Comparison of ENCODE assay signal across 12 mouse cellular contexts in genomic region chr14:22259376-22260032, GRCm38 (mm10).
DNase-seq lines count a peak whose midpoint lies in the region; ATAC-seq and TF ChIP-seq lines count a peak whose summit lies in the region.
"Had no signal": no experiment of that assay in that cellular context is flagged by ENCODE, and none has a peak within 500 bp of the region (broad histone marks: within the 10 kb centered on the region; RNA-seq: fewer than 3 reads in every experiment).

No protein-coding gene starts in this region.

- H3K27me3 ChIP-seq in lung, postnatal 0 days (replicated peaks; ENCODE audit: insufficient read depth, low read length) = no peaks in the 10 kb centered on the region
- H3K27me3 ChIP-seq in embryonic facial prominence, embryonic 13.5 days = no peaks in the 10 kb centered on the region
- H3K27me3 ChIP-seq in hindbrain, embryonic 14.5 days (ENCODE audit: control insufficient read depth, insufficient read depth, low read length) = 0 out of 2 replicates have a peak, but pooled peaks cover 3% of the 10 kb centered on the region
- no peaks in the 10 kb centered on the region for H3K27me3 ChIP-seq in stomach, embryonic 16.5 days (ENCODE audit: control insufficient read depth, insufficient read depth, low read length)

- H3K4me2 ChIP-seq in lung, postnatal 0 days (replicated peaks; ENCODE audit: low read depth, low read length) = no peak overlapping the region
- 0 out of 2 replicates have a peak overlapping the region, but pooled peaks have one; percentile 18 for H3K4me2 ChIP-seq in embryonic facial prominence, embryonic 13.5 days
- peak overlapping the region; percentile 24 for H3K4me2 ChIP-seq in hindbrain, embryonic 14.5 days (replicated peaks)
- peak overlapping the region; percentile 16; the same call in 1 of the 2 replicates for H3K4me2 ChIP-seq in stomach, embryonic 16.5 days (ENCODE audit: low read depth, low read length)

- no peak overlapping the region for H3K4me3 ChIP-seq in lung, postnatal 0 days (ENCODE audit: low read depth, low read length)
- H3K4me3 ChIP-seq in embryonic facial prominence, embryonic 13.5 days = no peak overlapping the region
- H3K4me3 ChIP-seq in hindbrain, embryonic 14.5 days (replicated peaks; ENCODE audit: low read length) = no peak overlapping the region
- H3K4me3 ChIP-seq in stomach, embryonic 16.5 days (replicated peaks; ENCODE audit: low read length) = no peak overlapping the region

- no peak overlapping the region for H3K9ac ChIP-seq in lung, postnatal 0 days (replicated peaks; ENCODE audit: low read depth)
- peak overlapping the region; percentile 40; the same call in 1 of the 2 replicates for H3K9ac ChIP-seq in embryonic facial prominence, embryonic 13.5 days
- H3K9ac ChIP-seq in hindbrain, embryonic 14.5 days = 0 out of 2 replicates have a peak overlapping the region, but pooled peaks have one; percentile 30
- 0 out of 2 replicates have a peak overlapping the region, but pooled peaks have one; percentile 12 for H3K9ac ChIP-seq in stomach, embryonic 16.5 days (ENCODE audit: low read length)

- H3K36me3 ChIP-seq in lung, postnatal 0 days (ENCODE audit: insufficient read depth, low read length) = no peaks in the 10 kb centered on the region
- no peaks in the 10 kb centered on the region for H3K36me3 ChIP-seq in embryonic facial prominence, embryonic 13.5 days
- no peaks in the 10 kb centered on the region for H3K36me3 ChIP-seq in hindbrain, embryonic 14.5 days (replicated peaks; ENCODE audit: control insufficient read depth, insufficient read depth)
- H3K36me3 ChIP-seq in stomach, embryonic 16.5 days (ENCODE audit: control insufficient read depth, insufficient read depth, low read length) = no peaks in the 10 kb centered on the region
- H3K36me3 ChIP-seq: G1E had no signal

- H3K27ac ChIP-seq in lung, postnatal 0 days (ENCODE audit: low read length) = no peak overlapping the region
- H3K27ac ChIP-seq in embryonic facial prominence, embryonic 13.5 days = no peak overlapping the region
- peak overlapping the region; percentile 47 for H3K27ac ChIP-seq in hindbrain, embryonic 14.5 days
- no peak overlapping the region for H3K27ac ChIP-seq in stomach, embryonic 16.5 days (ENCODE audit: low read length)

- no peak for ATAC-seq in lung, postnatal 0 days
- ATAC-seq in embryonic facial prominence, embryonic 13.5 days (ENCODE audit: insufficient number of reproducible peaks, insufficient read depth, low FRiP score, low TSS enrichment, low read depth) = no peak
- peak; percentile 37; the same call in 1 of the 2 replicates for ATAC-seq in hindbrain, embryonic 14.5 days (ENCODE audit: low FRiP score)
- no peak for ATAC-seq in stomach, embryonic 16.5 days (ENCODE audit: insufficient read depth, low FRiP score)
- ATAC-seq: intestine, embryonic 16.5 days had no signal

- WGBS in lung, postnatal 0 days = 29% methylated on average over 10 of the region's 10 CpGs
- WGBS in embryonic facial prominence, embryonic 13.5 days = 42% methylated on average over 10 of the region's 10 CpGs
- 18% methylated on average over 10 of the region's 10 CpGs for WGBS in hindbrain, embryonic 14.5 days
- 28% methylated on average over 10 of the region's 10 CpGs for WGBS in stomach, embryonic 16.5 days

- TF ChIP-seq CTCF in lung, postnatal 0 days (IDR thresholded peaks at IDR 0.05) = no peak; the same call in 1 of the 2 replicates

- no peaks in the 10 kb centered on the region for H3K9me3 ChIP-seq in lung, postnatal 0 days (ENCODE audit: low read length)
- no peaks in the 10 kb centered on the region for H3K9me3 ChIP-seq in embryonic facial prominence, embryonic 13.5 days
- no peaks in the 10 kb centered on the region for H3K9me3 ChIP-seq in hindbrain, embryonic 14.5 days (ENCODE audit: control insufficient read depth, low read length)
- no peaks in the 10 kb centered on the region for H3K9me3 ChIP-seq in stomach, embryonic 16.5 days (replicated peaks; ENCODE audit: control insufficient read depth, low read length)
- H3K9me3 ChIP-seq: G1E had no signal

- H3K4me1 ChIP-seq in lung, postnatal 0 days (ENCODE audit: insufficient read depth, low read depth, low read length) = peaks cover 6% of the 10 kb centered on the region; the same call in 1 of the 2 replicates
- H3K4me1 ChIP-seq in embryonic facial prominence, embryonic 13.5 days = peaks cover 6% of the 10 kb centered on the region
- H3K4me1 ChIP-seq in hindbrain, embryonic 14.5 days (replicated peaks; ENCODE audit: control insufficient read depth, insufficient read depth, low read length) = peaks cover 25% of the 10 kb centered on the region
- H3K4me1 ChIP-seq in stomach, embryonic 16.5 days (ENCODE audit: control insufficient read depth, insufficient read depth, low read length) = peaks cover 8% of the 10 kb centered on the region; the same call in 1 of the 2 replicates

- TF ChIP-seq EP300 in lung, postnatal 0 days (IDR thresholded peaks at IDR 0.05) = no peak

- peak; percentile 9 for DNase-seq in lung, postnatal 0 days (ENCODE audit: low spot score)
- no peak for DNase-seq in lung, postnatal 14 days
- DNase-seq in hindbrain, embryonic 14.5 days (ENCODE audit: low spot score) = no peak
- no peak for DNase-seq in spleen, postnatal 36 days (ENCODE audit: low spot score in 2 of 2)
- no peak for DNase-seq in left cerebral cortex, postnatal 10 days (ENCODE audit: extremely low spot score in 1 of 2, low spot score in 2 of 2)
- DNase-seq: adrenal gland, postnatal 14 days; cerebellum, postnatal 25 days; right cerebral cortex, adult 18-20 months had no signal

- intact Hi-C loops in left cerebral cortex, postnatal 10 days (cut with DNase I) = no loop called here
